Mouse (Mus musculus) lung, embryonic 16.5 days (tissue): Measurements from ENCODE around the gene Defb25. TPM values are rescaled to one million over a fixed set of nuclear protein-coding genes. Genes with fewer than 3 reads are reported as not detected.

ENCODE experiments used
- ATAC-seq: fragments of 200-750 bp; cut with Nextera tagmentation; 2 replicates; pipeline ENCODE4 v1.8.0; 2017; ENCODE audit warnings: low read depth, mild to moderate bottlenecking, moderate library complexity
- H3K27ac ChIP-seq: fragments of 300-500 bp; sonication (generic); 2 replicates; pipeline ENCODE4 v1.5.1; 2014; ENCODE audit warnings: mild to moderate bottlenecking, control low read depth, low read length
- H3K27me3 ChIP-seq: fragments of 300-500 bp; sonication (generic); 2 replicates; pipeline ENCODE4 v1.6.1; 2014; ENCODE audit warnings: low read depth, low read length, mixed read lengths; ENCODE audit not compliant: control insufficient read depth, insufficient read depth
- H3K36me3 ChIP-seq: fragments of 300-500 bp; sonication (generic); 2 replicates; pipeline ENCODE4 v1.6.1; 2014; ENCODE audit warnings: low read length; ENCODE audit not compliant: control insufficient read depth, insufficient read depth
- H3K4me1 ChIP-seq: fragments of 300-500 bp; sonication (generic); replicated peaks from 2 replicates; pipeline ENCODE4 v1.6.1; 2014; ENCODE audit warnings: low read length, mixed read lengths; ENCODE audit not compliant: control insufficient read depth, insufficient read depth
- H3K4me2 ChIP-seq: fragments of 300-500 bp; sonication (generic); 2 replicates; pipeline ENCODE4 v1.6.1; 2014; ENCODE audit warnings: low read depth, low read length, control low read depth
- H3K4me3 ChIP-seq: fragments of 300-500 bp; sonication (generic); 2 replicates; pipeline ENCODE4 v1.5.1; 2014; ENCODE audit warnings: mild to moderate bottlenecking, low read length, control low read depth
- H3K9ac ChIP-seq: fragments of 300-500 bp; sonication (generic); 2 replicates; pipeline ENCODE4 v1.6.1; 2014; ENCODE audit warnings: low read length, control low read depth
- H3K9me3 ChIP-seq: fragments of 300-500 bp; sonication (generic); 2 replicates; pipeline ENCODE4 v1.6.1; 2016; ENCODE audit warnings: low read length; ENCODE audit not compliant: control insufficient read depth
- WGBS: fragments of 180-500 bp; shearing (Covaris S2); extraction: QIAGEN DNeasy Blood & Tissue Kit; methylation state at CpG from one replicate; pipeline ENCODE4 v1.1.7; 2014; 5-methylcytosine and 5-hydroxymethylcytosine counted together
- polyA plus RNA-seq: library from polyadenylated mRNA; unstranded; fragments of >200 nt; fragmentation: Nextera tagmentation; extraction: Ambion mirVana; gene quantifications from 2 replicates; pipeline ENCODE4 v1.2.1, GENCODE M21; 2015

The Defb25 gene
- polyA plus RNA-seq, 1 experiment from 2014 or later = 1.2 TPM

DNA sequence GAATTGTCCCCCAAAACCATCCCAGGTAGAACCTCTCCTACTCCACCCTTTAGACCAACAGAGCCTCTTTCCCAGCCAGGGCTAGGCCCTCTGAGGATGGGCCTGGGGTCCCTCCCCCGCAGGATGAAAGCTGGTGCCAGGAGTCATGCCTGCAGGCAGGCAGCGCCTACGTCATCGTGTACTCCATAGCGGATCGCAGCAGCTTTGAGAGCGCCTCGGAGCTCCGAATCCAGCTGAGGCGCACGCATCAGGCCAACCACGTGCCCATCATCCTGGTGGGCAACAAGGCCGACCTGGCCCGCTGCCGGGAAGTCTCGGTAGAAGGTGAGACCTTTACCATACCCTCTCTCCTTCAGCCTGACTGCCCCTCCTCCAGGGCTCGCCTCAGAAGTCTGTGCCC lies 10.5 kb upstream of the Defb25 start:
- H3K36me3 ChIP-seq = no peaks in the 10 kb centered on the region
- peak overlapping the region; percentile 15; the same call in 1 of the 2 replicates for H3K4me2 ChIP-seq
- peaks cover 20% of the 10 kb centered on the region for H3K4me1 ChIP-seq
- H3K27ac ChIP-seq = no peak overlapping the region
- WGBS = 23% methylated on average over 17 of the region's 17 CpGs
- H3K9ac ChIP-seq = 0 out of 2 replicates have a peak overlapping the region, but pooled peaks have one; percentile 6
- no peak; the same call in 1 of the 2 replicates for ATAC-seq
- H3K4me3 ChIP-seq = no peak overlapping the region
- no peaks in the 10 kb centered on the region for H3K9me3 ChIP-seq
- H3K27me3 ChIP-seq = peaks cover 6% of the 10 kb centered on the region; the same call in 1 of the 2 replicates

DNA sequence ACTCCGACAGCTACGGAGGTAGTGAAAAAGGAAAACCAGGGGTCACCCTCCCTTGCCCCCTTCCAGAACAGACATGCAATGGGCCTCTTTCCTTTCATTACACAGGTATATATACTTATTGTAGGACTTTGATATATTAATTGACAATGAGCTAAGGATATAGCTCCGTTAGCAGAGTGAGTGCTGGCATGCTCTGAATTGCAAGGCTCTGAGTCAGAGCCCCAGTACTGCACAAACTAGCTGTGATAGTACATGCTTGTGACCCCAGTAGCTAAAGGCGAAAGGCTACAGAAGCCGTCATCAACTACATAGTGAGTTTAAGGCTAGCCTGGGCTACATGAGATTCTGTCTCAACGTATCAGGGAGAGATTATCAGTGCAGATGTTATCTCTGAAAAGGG lies 7.1 kb upstream of the Defb25 start:
- Histone ChIP-seq H3K36me3 (no peaks in the 10 kb centered on the region), H3K4me3 (no peak overlapping the region), H3K27ac (no peak overlapping the region), H3K9me3 (no peaks in the 10 kb centered on the region), H3K9ac (no peak overlapping the region), H3K4me2 (no peak overlapping the region), H3K4me1 (peaks cover 15% of the 10 kb centered on the region), H3K27me3 (peaks cover 35% of the 10 kb centered on the region)
- ATAC-seq = no peak
- WGBS = 70% methylated on average over 6 of the region's 6 CpGs

DNA sequence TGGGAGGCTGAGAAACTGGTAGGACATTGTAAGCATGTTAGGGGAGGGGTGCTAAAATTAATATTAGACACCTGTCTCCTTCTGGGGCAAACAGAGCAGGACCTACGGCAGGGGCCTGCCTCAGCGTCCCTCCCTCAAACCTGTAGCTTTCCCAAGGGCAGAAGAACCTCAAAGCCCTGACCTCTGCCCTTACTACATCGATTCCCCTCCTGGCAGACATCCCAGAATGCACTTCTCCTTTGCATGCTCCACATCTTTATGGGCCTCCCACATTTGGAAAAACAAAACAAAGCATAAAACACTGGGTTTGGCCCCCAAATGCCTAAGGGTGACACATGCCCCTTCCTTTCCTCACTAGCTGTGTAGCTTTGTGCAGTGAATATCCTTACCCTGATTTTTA lies 6.4 kb upstream of the Defb25 start:
- ATAC-seq = no peak
- peaks cover 15% of the 10 kb centered on the region for H3K4me1 ChIP-seq
- H3K9me3 ChIP-seq = no peaks in the 10 kb centered on the region
- H3K4me3 ChIP-seq = no peak overlapping the region
- no peak overlapping the region for H3K9ac ChIP-seq
- H3K36me3 ChIP-seq = no peaks in the 10 kb centered on the region
- peaks cover 32% of the 10 kb centered on the region for H3K27me3 ChIP-seq
- no peak overlapping the region for H3K4me2 ChIP-seq
- H3K27ac ChIP-seq = no peak overlapping the region
- 46% methylated on average over 3 of the region's 3 CpGs for WGBS

DNA sequence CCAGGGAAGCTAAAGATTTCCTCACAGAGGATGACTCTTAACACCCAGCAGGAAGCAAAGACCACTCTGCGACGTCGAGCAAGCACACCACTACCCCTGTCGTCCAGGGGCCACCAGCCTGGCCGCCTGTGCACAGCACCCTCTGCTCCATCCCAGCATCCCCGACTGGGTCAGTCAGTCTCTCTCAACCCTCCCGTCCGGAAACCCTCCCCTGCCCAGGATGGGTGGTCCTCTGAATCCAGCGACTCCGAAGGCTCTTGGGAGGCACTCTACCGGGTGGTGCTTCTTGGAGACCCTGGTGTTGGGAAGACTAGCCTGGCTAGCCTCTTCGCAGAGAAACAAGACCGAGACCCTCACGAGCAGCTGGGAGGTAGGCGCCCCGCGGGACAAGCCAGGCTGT lies 5.2 kb upstream of the Defb25 start:
- Histone ChIP-seq H3K27me3 (peaks cover 32% of the 10 kb centered on the region), H3K9me3 (no peaks in the 10 kb centered on the region), H3K9ac (no peak overlapping the region), H3K27ac (no peak overlapping the region), H3K4me1 (peaks cover 10% of the 10 kb centered on the region), H3K36me3 (no peaks in the 10 kb centered on the region), H3K4me3 (no peak overlapping the region), H3K4me2 (peak overlapping the region; percentile 80)
- no peak for ATAC-seq
- 49% methylated on average over 17 of the region's 17 CpGs for WGBS

DNA sequence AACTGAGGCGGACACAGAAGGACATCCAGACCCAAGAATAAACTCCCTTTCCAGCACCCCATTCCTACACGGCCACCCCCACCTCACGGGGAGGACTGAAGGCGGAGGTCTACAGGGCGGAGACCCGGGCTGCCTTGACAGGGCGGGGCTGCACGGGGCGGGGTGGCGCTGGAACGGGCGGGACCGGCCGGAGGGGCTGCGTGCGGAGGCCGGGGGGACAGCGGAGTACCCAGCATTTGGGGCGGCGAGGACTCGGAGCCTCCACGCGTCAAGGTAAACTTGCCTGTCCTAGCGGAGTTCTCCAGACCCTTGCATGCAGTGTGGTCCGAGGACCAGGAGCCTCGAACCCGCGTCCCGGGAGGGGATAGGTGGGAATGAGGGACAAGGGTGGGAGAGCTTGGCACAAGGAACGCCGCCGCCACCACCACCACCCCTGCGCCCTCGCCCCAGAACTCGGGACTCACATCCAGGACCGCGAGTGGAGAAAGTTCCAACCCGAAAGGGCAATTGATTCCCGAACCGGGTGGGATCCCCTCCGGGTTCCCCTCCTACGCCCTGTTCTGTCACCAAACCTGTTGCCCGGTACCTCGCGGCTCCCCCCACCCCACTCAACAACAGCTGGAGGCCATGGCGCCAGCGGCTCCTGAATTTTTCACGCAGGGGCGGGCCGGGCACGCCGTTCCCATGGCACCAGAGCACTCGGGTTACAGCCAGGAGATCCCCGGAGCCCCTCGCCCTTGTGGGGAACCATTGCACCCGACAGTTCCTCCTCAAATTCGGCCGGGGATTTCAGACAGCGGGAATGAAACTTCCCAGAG lies 4.1 kb upstream of the Defb25 start, which contains the start of gene Rem1:
Gene Rem1 (plus strand): TSS at position 178 of the 818 bp plus-strand sequence.
- Histone ChIP-seq H3K27me3 (peaks cover 32% of the 10 kb centered on the region), H3K9ac (peak within 1 kb of the TSS; percentile 68), H3K27ac (no peak within 1 kb of the TSS), H3K4me2 (peak within 1 kb of the TSS; percentile 80), H3K36me3 (no peaks in the 10 kb centered on the region), H3K9me3 (no peaks in the 10 kb centered on the region), H3K4me1 (peaks cover 7% of the 10 kb centered on the region; the same call in 1 of the 2 replicates), H3K4me3 (peak within 1 kb of the TSS; percentile 53)
- under 1% methylated on average over 58 of the region's 59 CpGs for WGBS
- ATAC-seq = peak; percentile 80

DNA sequence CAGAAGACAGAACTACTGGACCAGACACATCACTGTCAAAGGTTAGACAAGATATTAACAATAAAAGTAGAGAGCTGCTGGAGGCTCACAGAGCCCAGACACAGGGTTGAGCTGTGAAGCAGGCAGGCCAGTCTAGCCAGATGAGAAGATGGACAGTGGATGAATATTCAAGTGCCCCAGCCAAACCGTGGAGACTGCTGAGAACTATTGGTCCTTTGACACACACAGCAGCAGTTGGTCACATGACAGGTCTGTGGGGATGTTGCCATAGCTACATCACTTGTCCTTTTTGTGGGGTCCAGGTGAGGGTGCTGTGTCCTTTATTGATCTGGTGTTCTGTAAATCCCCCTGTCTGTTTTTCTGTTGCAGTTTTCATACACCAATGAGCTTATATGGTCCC lies 2.4 kb upstream of the Defb25 start:
- ATAC-seq = no peak
- H3K4me3 ChIP-seq = no peak overlapping the region
- peaks cover 32% of the 10 kb centered on the region for H3K27me3 ChIP-seq
- WGBS = 17% methylated on average over 1 of the region's 1 CpGs
- H3K4me2 ChIP-seq = no peak overlapping the region
- no peak overlapping the region for H3K9ac ChIP-seq
- no peaks in the 10 kb centered on the region for H3K36me3 ChIP-seq
- no peaks in the 10 kb centered on the region for H3K9me3 ChIP-seq
- peaks cover 7% of the 10 kb centered on the region; the same call in 1 of the 2 replicates for H3K4me1 ChIP-seq
- H3K27ac ChIP-seq = no peak overlapping the region

DNA sequence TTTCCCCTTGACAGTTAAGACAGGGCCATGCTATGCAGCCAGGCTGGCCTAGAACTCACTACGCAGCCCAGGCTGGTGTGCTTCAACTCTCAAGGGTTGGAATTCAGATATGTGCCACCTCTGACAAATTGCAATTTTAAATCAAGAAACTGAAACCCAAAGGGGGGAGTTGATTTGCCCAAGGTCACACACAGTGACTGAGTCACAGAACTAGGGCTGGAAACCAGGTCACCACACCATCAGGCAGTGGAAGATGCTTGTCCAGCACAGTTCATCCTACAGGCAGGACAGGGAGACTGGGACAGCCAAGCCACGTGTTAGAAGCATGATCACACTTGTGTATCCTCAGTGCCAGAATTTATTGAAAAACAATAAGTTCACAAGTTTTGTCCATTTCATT lies 1.7 kb upstream of the Defb25 start:
- H3K9me3 ChIP-seq = no peaks in the 10 kb centered on the region
- no peaks in the 10 kb centered on the region for H3K36me3 ChIP-seq
- no peak overlapping the region for H3K27ac ChIP-seq
- H3K9ac ChIP-seq = no peak overlapping the region
- no peak overlapping the region for H3K4me2 ChIP-seq
- peaks cover 7% of the 10 kb centered on the region; the same call in 1 of the 2 replicates for H3K4me1 ChIP-seq
- 75% methylated on average over 2 of the region's 2 CpGs for WGBS
- peaks cover 32% of the 10 kb centered on the region for H3K27me3 ChIP-seq
- no peak overlapping the region for H3K4me3 ChIP-seq
- ATAC-seq = no peak

DNA sequence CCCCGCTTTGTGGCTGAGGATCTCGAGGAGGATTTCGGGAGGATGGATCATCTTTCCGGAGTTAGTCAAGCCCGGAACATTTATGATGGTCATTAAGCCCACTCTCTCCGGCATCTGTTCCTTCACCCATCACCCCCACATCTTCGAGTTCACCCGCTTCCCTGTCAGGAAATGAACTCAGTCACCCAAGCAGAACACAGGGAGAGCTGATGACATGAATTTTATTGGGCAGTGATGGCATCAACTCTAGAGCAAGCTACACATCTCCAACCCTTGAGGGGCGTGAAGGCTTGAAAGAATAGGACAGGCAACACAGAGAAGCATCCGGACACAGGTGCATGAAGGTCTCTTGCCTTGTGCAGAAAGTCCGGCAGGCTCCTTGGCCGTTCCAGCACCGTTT lies 702 bp downstream of the Defb25 start:
- 86% methylated on average over 13 of the region's 13 CpGs for WGBS
- H3K4me2 ChIP-seq = no peak overlapping the region
- H3K9ac ChIP-seq = no peak overlapping the region
- H3K27ac ChIP-seq = no peak overlapping the region
- H3K4me3 ChIP-seq = no peak overlapping the region
- H3K4me1 ChIP-seq = peaks cover 7% of the 10 kb centered on the region; the same call in 1 of the 2 replicates
- H3K9me3 ChIP-seq = no peaks in the 10 kb centered on the region
- H3K27me3 ChIP-seq = peaks cover 18% of the 10 kb centered on the region
- ATAC-seq = no peak
- no peaks in the 10 kb centered on the region for H3K36me3 ChIP-seq

DNA sequence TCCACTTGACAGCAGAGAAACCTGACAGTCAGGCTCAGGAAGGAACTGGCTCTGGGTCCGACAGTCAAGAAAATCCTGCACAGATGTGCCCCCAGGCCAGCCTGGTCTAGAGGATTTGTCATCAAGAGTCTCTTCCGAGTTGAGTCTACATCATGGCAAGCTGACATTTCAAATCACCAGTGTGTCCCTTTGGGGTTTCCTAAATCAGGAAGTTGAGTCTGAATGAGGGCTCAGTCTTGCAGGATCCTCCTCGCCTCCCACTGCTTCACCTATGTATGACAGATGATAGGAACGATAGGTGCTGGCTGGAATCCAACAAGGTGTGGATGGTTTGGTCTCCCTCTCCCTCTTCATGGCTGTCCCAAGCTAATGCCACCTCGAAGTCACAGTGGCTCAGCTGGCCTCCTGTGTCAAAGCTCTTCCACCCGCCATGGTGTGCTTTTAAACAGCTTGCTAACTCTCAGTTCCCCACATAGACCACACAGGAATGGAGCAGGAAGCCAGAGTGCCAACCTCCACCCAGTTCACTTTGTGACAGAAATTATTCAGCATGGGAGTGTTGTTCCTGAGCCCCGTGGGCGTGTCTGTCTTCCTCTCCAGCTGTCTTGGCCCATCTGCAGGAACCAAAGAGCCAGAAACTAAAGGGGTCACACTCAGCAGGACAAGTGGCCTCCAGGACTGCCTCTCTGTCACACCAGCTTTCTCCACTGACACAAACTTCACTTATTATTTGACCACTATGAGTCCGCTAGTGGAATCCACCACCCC lies 2.3 kb downstream of the Defb25 start:
- no peak overlapping the region for H3K9ac ChIP-seq
- H3K9me3 ChIP-seq = no peaks in the 10 kb centered on the region
- ATAC-seq = no peak
- H3K36me3 ChIP-seq = no peaks in the 10 kb centered on the region
- no peak overlapping the region for H3K4me3 ChIP-seq
- H3K4me1 ChIP-seq = no peaks in the 10 kb centered on the region
- peaks cover 4% of the 10 kb centered on the region; the same call in 1 of the 2 replicates for H3K27me3 ChIP-seq
- no peak overlapping the region for H3K27ac ChIP-seq
- H3K4me2 ChIP-seq = no peak overlapping the region
- WGBS = 59% methylated on average over 9 of the region's 9 CpGs
